Mouse (Mus musculus) heart, embryonic 15.5 days (tissue): ENCODE results near the gene Zfp956. TPM values are rescaled to one million over a fixed set of nuclear protein-coding genes. Genes with fewer than 3 reads are reported as not detected.

Experiments
- ATAC-seq: fragments of 200-750 bp; cut with Nextera tagmentation; replicated peaks from 2 replicates; pipeline ENCODE4 v1.8.0; 2017; ENCODE audit warnings: low read depth, moderate TSS enrichment; ENCODE audit not compliant: insufficient number of reproducible peaks, insufficient read depth, low FRiP score
- H3K27ac ChIP-seq: fragments of 300-500 bp; sonication (generic); 2 replicates; pipeline ENCODE4 v1.5.1; 2015; ENCODE audit warnings: mild to moderate bottlenecking, inconsistent platforms
- H3K27me3 ChIP-seq: fragments of 300-500 bp; sonication (generic); 2 replicates; pipeline ENCODE4 v1.6.1; 2015; ENCODE audit warnings: inconsistent platforms
- H3K36me3 ChIP-seq: fragments of 300-500 bp; sonication (generic); 2 replicates; pipeline ENCODE4 v1.6.1; 2015; ENCODE audit warnings: mild to moderate bottlenecking, inconsistent platforms
- H3K4me1 ChIP-seq: fragments of 300-500 bp; sonication (generic); replicated peaks from 2 replicates; pipeline ENCODE4 v1.6.1; 2015; ENCODE audit warnings: inconsistent platforms
- H3K4me2 ChIP-seq: fragments of 300-500 bp; sonication (generic); 2 replicates; pipeline ENCODE4 v1.6.1; 2015; ENCODE audit warnings: inconsistent platforms, mild to moderate bottlenecking, moderate library complexity
- H3K4me3 ChIP-seq: fragments of 300-500 bp; sonication (generic); 2 replicates; pipeline ENCODE4 v1.5.1; 2015; ENCODE audit warnings: mild to moderate bottlenecking, inconsistent platforms
- H3K9ac ChIP-seq: fragments of 300-500 bp; sonication (generic); 2 replicates; pipeline ENCODE4 v1.6.1; 2015; ENCODE audit warnings: mild to moderate bottlenecking, inconsistent platforms
- H3K9me3 ChIP-seq: fragments of 300-500 bp; sonication (generic); replicated peaks from 2 replicates; pipeline ENCODE4 v1.6.1; 2016; ENCODE audit warnings: inconsistent platforms
- WGBS: fragments of 180-500 bp; shearing (Covaris S2); methylation state at CpG from one replicate; pipeline ENCODE4 v1.1.7; 2015; ENCODE audit warnings: mixed read lengths; 5-methylcytosine and 5-hydroxymethylcytosine counted together
- polyA plus RNA-seq: library from polyadenylated mRNA; unstranded; fragments of >200 nt; fragmentation: Nextera tagmentation; extraction: Ambion mirVana; gene quantifications from 2 replicates; pipeline ENCODE4 v1.2.1, GENCODE M21; 2015

Gene Zfp956
- 2.9 and 4.4 TPM in 2 replicates for polyA plus RNA-seq

- H3K36me3 ChIP-seq = no peaks in the 10 kb centered on the region
- H3K4me2 ChIP-seq = peak within 1 kb of the TSS; percentile 84
- peak; percentile 98 for ATAC-seq
- WGBS = under 1% methylated on average over 31 of the region's 31 CpGs
- H3K9ac ChIP-seq = peak within 1 kb of the TSS; percentile 64
- peak within 1 kb of the TSS; percentile 65 for H3K4me3 ChIP-seq
- peak within 1 kb of the TSS; percentile 23; the same call in 1 of the 2 replicates for H3K27ac ChIP-seq
- H3K9me3 ChIP-seq = no peaks in the 10 kb centered on the region
- H3K27me3 ChIP-seq = peaks cover 36% of the 10 kb centered on the region
- peaks cover 8% of the 10 kb centered on the region; the same call in 1 of the 2 replicates for H3K4me1 ChIP-seq
These were observed at the start of gene Zfp956 for GRCm38 (mm10) chr6:47953191-47953726. Gene Zfp956 (plus strand): TSS chr6:47953390.

GRCm38 (mm10) chr6:47903587-47903986 lies 49.6 kb upstream of the Zfp956 start:
- Histone ChIP-seq H3K9me3 (0 out of 2 replicates have a peak, but pooled peaks cover 5% of the 10 kb centered on the region), H3K4me2 (no peak overlapping the region), H3K4me1 (no peaks in the 10 kb centered on the region), H3K27me3 (peaks cover 5% of the 10 kb centered on the region; the same call in 1 of the 2 replicates), H3K36me3 (peaks cover 78% of the 10 kb centered on the region), H3K4me3 (no peak overlapping the region), H3K27ac (no peak overlapping the region), H3K9ac (no peak overlapping the region)
- ATAC-seq = no peak
- 83% methylated on average over 4 of the region's 4 CpGs for WGBS

DNA sequence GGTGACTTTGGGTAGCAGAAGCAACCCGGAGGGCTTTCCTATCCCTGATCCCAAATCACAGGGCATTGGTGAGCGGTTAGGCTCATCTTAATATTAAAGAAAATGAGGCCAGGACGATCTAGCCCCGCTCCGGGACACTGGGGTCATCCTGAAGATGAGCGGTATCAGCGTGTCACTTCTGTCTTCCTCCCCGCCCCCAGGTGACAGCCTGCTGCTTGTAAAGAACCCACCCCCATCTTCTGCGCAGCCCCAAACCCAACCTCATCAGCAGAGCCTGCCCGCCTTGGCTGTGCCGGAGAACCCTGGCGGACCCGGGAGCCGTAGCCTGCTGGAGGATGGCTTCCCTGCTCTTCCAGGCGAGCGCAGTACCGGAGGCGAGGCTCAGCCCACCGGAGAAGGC lies 48.8 kb upstream of the Zfp956 start:
- no peak overlapping the region for H3K4me3 ChIP-seq
- no peak overlapping the region for H3K4me2 ChIP-seq
- no peaks in the 10 kb centered on the region for H3K4me1 ChIP-seq
- no peak overlapping the region for H3K27ac ChIP-seq
- peaks cover 73% of the 10 kb centered on the region for H3K36me3 ChIP-seq
- H3K9ac ChIP-seq = no peak overlapping the region
- WGBS = 57% methylated on average over 19 of the region's 19 CpGs
- H3K9me3 ChIP-seq = 0 out of 2 replicates have a peak, but pooled peaks cover 5% of the 10 kb centered on the region
- peaks cover 5% of the 10 kb centered on the region; the same call in 1 of the 2 replicates for H3K27me3 ChIP-seq
- no peak for ATAC-seq

DNA sequence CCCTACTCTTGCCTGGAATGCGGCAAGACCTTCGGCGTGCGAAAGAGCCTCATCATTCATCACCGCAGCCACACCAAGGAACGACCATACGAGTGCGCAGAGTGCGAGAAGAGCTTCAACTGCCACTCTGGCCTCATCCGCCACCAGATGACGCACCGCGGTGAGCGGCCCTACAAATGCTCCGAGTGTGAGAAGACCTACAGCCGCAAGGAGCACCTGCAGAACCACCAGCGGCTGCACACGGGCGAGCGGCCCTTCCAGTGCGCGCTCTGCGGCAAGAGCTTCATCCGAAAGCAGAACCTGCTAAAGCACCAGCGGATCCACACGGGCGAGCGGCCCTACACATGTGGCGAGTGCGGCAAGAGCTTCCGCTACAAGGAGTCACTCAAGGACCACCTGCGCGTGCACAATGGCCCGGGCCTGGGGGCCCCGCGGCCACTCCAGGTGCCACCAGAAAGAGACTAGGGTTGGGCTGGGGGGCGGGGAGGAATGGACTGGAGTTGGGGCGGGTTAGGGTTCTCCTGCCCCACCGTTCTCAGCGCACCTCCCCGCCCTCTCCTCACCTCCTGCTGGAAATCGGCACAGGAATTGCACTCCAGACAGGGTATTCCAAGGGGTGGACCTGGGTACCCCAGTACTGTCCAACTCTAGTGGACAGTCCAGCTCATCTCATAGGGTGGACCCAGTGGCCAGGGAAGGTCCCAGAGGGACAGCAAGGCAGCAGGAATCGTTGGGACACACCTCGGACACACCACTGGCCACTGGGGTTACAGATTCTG lies 48.1 kb upstream of the Zfp956 start:
- ATAC-seq = no peak
- Histone ChIP-seq H3K9me3 (0 out of 2 replicates have a peak, but pooled peaks cover 5% of the 10 kb centered on the region), H3K4me2 (no peak overlapping the region), H3K36me3 (peaks cover 65% of the 10 kb centered on the region), H3K27ac (no peak overlapping the region), H3K27me3 (peaks cover 5% of the 10 kb centered on the region; the same call in 1 of the 2 replicates), H3K9ac (no peak overlapping the region), H3K4me1 (no peaks in the 10 kb centered on the region), H3K4me3 (no peak overlapping the region)
- WGBS = 72% methylated on average over 44 of the region's 44 CpGs

GRCm38 (mm10) chr6:47906326-47906725 lies 46.9 kb upstream of the Zfp956 start:
- H3K27me3 ChIP-seq = peaks cover 5% of the 10 kb centered on the region; the same call in 1 of the 2 replicates
- ATAC-seq = no peak
- H3K4me2 ChIP-seq = no peak overlapping the region

DNA sequence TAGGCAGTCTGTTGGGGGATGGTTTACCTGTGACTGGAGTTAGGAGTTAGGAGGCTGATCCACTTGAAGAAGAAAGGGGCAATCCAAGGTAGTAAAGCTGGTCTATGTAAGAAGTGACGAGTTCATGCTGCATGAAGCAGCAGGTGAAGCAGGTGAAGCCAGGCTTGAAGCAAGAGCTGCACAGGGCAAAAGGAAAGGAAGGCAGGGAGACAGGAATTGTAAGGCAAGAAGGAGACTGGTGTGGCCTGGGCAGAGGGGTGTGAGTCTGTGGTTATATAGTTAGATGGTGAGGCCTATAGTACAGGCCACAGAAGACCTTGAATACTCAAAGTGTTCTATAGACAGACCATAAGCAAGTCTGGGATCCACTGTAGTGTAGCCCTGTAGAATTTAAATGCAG lies 44.2 kb upstream of the Zfp956 start:
- Histone ChIP-seq H3K9me3 (0 out of 2 replicates have a peak, but pooled peaks cover 5% of the 10 kb centered on the region), H3K9ac (no peak overlapping the region), H3K4me2 (no peak overlapping the region), H3K4me3 (no peak overlapping the region), H3K27me3 (peaks cover 5% of the 10 kb centered on the region; the same call in 1 of the 2 replicates), H3K27ac (no peak overlapping the region), H3K36me3 (peaks cover 31% of the 10 kb centered on the region), H3K4me1 (no peaks in the 10 kb centered on the region)
- no peak for ATAC-seq
- 77% methylated on average over 1 of the region's 1 CpGs for WGBS

More at GRCm38 (mm10) chr6:47906326-47906725, 46.9 kb upstream of the Zfp956 start:
- no peaks in the 10 kb centered on the region for H3K4me1 ChIP-seq
- 93% methylated on average over 5 of the region's 5 CpGs for WGBS
- H3K9ac ChIP-seq = no peak overlapping the region
- H3K36me3 ChIP-seq = peaks cover 53% of the 10 kb centered on the region
- no peak overlapping the region for H3K4me3 ChIP-seq
- 0 out of 2 replicates have a peak, but pooled peaks cover 5% of the 10 kb centered on the region for H3K9me3 ChIP-seq
- no peak overlapping the region for H3K27ac ChIP-seq

DNA sequence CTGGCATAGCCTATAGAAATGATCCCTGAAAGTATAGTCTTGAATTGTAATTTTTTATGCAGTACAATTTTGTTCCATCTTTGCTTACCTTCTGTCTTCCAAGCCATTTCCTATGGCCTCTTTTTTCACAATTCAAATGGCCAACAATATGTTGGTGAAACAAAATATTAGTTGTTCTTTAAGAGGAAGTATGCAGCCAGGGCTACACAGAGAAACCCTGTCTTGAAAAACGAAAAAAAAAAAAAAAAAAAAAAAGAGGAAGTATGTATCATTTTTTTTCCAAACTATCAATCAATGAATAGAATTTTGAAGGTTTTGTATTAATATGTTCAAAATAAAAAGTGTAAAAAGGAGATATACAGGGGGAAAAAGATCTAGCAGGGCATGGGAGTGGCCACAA lies 41.5 kb upstream of the Zfp956 start:
- no peak overlapping the region for H3K9ac ChIP-seq
- H3K36me3 ChIP-seq = peaks cover 4% of the 10 kb centered on the region; the same call in 1 of the 2 replicates
- no peaks in the 10 kb centered on the region for H3K27me3 ChIP-seq
- no peak overlapping the region for H3K27ac ChIP-seq
- no peak overlapping the region for H3K4me2 ChIP-seq
- 45% methylated on average over 1 of the region's 1 CpGs for WGBS
- ATAC-seq = no peak
- no peak overlapping the region for H3K4me3 ChIP-seq
- H3K4me1 ChIP-seq = no peaks in the 10 kb centered on the region
- no peaks in the 10 kb centered on the region for H3K9me3 ChIP-seq

GRCm38 (mm10) chr6:47912991-47913390 lies 40.2 kb upstream of the Zfp956 start:
- 53% methylated on average over 3 of the region's 3 CpGs for WGBS
- Histone ChIP-seq H3K4me2 (no peak overlapping the region), H3K9ac (no peak overlapping the region), H3K36me3 (peaks cover 1% of the 10 kb centered on the region; the same call in 1 of the 2 replicates), H3K9me3 (no peaks in the 10 kb centered on the region), H3K4me3 (no peak overlapping the region), H3K27ac (no peak overlapping the region), H3K27me3 (no peaks in the 10 kb centered on the region), H3K4me1 (no peaks in the 10 kb centered on the region)
- no peak for ATAC-seq

DNA sequence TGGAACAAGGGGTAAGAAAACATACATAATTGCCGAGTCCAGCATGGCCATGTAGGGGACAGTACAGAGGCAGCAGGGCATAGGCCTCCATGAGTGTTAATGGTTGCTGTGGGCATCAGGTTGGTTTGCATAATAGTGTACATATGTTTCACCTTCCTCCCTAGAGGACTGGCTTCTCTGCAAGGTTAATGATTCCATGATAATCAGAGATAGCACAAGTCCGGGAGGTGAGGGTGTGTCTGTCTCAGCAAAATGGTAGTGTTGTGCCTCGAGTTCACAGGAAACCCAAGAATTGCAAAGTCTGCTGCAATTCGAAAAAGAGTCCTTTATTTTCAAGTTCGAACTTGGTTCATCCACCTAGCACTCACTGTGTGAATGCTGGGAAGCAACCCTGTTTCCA lies 36.1 kb upstream of the Zfp956 start:
- no peaks in the 10 kb centered on the region for H3K27me3 ChIP-seq
- 75% methylated on average over 5 of the region's 5 CpGs for WGBS
- no peak overlapping the region for H3K4me3 ChIP-seq
- H3K27ac ChIP-seq = no peak overlapping the region
- peaks cover 11% of the 10 kb centered on the region for H3K4me1 ChIP-seq
- H3K9me3 ChIP-seq = no peaks in the 10 kb centered on the region
- no peaks in the 10 kb centered on the region for H3K36me3 ChIP-seq
- H3K9ac ChIP-seq = no peak overlapping the region
- ATAC-seq = no peak
- no peak overlapping the region for H3K4me2 ChIP-seq

GRCm38 (mm10) chr6:47918768-47919274 lies 34.4 kb upstream of the Zfp956 start:
- Histone ChIP-seq H3K9ac (no peak overlapping the region), H3K27ac (no peak overlapping the region), H3K36me3 (0 out of 2 replicates have a peak, but pooled peaks cover 2% of the 10 kb centered on the region), H3K27me3 (no peaks in the 10 kb centered on the region), H3K4me1 (peaks cover 12% of the 10 kb centered on the region), H3K4me3 (no peak overlapping the region), H3K9me3 (no peaks in the 10 kb centered on the region), H3K4me2 (no peak overlapping the region)
- 72% methylated on average over 3 of the region's 3 CpGs for WGBS
- ATAC-seq = no peak
